Mouse (Mus musculus): Measurements from ENCODE around the gene Wdr66.

The Wdr66 gene

DNA sequence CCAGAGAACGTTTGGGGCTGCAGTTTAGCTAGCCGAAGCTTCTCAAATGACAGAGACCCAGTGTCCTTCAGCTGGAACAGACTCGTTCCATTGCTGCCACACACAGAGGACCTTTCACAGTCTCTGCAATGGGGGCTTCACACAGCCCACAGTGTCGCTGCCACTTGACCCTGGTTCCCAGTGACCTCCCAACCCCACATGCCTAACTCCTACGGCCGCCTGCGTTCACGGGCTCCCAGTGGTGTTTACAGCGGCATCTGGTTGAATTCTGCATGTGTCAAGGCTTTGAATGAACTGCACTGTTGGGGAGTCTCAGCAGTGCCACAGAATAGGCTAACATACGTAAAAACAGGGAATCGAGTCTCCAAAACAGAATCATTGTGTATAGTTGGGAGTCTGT, 19.0 kb downstream of the Wdr66 start:
- no peak for DNase-seq (ENCODE audit: low read depth, low spot score)

DNA sequence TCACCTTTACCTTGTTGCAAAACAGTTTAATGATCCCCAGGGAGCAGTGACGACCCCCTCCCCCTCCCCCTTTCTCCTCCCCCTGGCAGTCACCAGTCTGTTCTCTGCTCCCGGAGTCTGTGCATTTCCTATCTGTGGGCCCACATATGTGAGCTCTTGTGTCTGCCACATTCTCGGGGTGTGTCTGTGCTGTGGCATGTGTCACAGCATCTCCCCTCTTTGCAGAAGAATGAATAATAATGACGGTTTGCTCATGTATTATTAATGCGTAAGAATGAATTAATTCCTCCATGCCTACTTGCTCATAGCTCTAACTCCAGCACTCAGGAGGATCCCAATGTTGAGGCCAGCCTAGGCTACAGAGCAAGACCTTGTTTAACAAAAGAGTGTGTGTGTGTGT, 21.0 kb downstream of the Wdr66 start:
- no peak for DNase-seq (ENCODE audit: low read depth, low spot score)

DNA sequence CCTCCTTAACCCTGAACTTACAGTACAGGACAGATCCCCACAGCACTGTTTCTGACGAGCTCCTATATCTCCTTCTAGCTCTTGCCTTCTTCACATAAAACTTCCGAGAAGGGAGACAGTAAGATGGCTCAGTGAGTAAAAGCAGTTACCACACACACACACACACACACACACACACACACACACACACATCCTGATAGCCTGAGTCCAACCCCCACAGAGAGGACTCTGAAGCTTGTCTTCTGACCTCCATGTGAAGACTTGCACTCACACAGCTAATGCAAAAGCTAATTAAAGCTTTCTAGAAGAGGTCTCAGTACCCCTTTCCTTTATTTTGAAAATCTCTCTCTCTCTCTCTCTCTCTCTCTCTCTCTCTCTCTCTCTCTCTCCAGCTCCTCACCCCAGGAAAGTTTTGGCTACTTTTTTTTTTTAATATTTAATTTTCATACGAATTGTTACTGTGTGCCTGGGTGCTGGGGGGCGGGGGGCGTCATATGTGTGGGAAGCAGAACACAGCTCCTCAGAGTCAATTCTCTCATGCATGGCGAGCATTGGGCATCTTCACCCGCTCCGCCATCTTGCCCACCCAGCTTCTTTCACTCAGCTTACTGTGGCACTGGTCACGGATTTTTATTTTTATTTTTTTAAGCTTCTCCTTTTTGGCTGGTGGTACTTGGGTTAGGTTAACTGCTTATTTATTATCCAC, 24.9 kb downstream of the Wdr66 start:
- no peak for DNase-seq (ENCODE audit: low read depth, low spot score)

DNA sequence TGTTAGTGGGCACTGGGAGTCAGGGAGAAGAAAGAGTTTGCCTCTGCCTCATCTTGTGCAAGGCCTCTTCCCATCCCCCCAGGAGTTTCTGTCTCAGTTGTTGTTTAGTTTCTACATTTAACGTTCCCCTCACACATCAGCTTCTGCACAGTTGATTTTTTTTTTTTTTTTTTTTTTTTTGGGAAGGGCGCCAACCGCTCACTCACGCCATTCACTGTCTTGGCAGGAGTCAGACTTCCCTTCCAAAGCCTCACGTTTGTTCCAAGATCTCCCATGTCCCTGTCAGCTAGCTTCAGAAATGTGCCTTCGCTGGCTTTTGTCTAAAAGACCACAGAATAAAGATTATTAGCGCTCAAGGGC, 25.4 kb downstream of the Wdr66 start:
- DNase-seq (ENCODE audit: low read depth, low spot score): no peak

DNA sequence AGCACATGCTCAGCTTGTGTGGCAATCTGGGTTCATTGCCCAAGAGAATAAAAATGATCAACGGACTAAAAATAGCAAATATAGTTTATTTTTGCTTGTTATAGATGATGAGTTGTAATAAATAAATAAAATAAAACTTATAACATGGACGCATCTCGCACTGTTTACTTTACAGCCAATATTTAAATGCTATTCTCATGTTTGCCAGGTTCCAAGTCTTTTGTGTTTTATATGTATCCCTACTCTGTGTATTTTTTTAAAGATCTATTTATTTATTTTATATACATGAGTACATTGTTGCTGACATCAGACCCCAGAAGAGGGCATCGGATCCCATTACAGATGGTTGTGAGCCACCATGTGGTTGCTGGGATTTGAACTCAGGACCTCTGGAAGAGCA, 25.8 kb downstream of the Wdr66 start:
- DNase-seq (ENCODE audit: low read depth, low spot score): no peak

DNA sequence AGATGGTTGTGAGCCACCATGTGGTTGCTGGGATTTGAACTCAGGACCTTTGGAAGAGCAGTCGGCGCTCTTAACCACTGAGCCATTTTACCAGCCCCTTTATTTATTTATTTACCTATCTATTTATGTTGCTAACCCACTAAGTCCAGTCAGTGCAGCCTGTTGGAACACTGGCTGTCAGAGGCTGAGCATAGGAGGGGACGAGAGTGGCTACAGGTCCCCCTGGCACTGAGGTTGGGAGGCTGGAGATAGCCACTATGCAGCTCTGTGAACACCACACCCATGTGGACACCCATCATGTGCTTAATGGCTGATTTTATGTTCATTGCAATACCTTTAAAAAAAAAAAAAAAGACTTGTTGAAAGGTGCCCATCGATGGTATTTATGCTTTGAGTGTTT, 27.3 kb downstream of the Wdr66 start:
- no peak for DNase-seq (ENCODE audit: low read depth, low spot score)

DNA sequence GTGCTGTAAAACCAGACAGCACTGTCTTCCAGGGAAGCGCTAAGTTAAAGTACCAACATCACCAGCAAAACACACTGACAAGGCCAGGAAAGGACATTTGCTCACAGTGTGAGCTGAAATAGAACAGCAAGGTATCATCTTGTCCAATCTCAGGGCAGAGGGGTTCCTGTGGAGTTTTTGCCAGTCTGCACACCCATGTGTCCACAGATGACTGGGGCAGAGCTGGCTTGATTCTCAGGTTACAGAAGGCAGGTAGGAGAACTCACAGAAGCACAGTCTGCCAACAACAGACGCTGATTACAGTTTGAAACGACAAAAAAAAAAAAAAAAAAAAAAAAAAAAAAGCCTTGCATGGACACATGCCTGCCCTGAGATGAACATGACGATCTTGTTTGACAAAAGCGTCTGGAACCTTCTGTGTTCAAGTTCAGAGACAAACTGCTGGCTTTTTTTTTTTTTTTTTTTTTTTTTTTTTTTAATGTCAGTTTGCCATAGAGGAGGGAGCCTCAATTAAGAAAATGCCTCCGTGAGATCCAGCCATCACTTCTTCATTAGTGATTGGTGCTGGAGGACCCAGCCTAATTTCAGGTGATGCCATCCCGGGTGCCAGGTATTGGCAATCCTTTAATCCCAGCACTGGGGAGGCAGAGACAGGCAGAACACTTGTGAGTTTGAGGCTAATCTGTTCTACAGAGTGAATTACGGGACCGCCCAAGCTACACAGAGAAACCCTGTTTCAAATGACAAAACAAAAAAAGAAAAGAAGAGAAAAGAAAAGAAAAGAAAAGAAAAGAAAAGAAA, 29.6 kb downstream of the Wdr66 start:
- no peak for DNase-seq (ENCODE audit: low read depth, low spot score)

DNA sequence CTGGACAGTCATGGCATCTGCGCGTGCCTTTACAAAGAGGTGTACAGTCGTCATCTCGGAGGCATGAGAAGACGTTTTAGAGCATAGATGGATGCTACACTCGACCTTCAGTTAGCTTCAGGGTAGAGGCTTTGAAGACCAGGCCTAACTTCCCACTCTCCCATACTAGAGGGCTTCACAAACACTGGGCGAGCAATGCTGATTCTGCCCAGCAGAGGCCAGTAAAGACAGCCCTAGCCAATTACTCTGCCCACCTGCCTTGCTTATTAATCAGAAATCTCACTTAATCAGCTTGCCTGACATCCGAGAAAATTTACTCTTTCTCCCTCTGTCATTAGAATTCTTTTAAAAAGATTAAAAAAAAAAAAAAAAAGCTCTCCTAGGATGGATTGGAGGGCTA, 33.3 kb downstream of the Wdr66 start:
- no peak for DNase-seq (ENCODE audit: low read depth, low spot score)

DNA sequence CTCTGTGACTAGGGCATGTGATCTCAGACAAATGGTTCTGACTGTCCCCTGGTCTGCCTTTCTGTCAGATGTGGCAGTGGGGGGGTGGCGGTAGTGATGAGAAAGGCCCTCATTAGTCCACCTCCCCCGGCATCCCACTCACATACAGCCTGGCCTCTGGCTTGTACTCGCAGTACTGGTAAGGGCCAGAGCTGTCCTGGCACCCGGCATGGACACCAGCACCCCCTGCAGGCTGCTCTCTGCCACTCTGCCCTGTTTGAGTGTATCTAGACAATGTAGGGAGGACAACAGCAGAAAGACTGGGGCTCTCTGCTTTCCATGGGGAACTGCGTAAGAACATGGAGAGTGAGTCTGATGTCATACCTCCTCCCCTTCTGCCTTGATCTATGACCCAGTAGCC, 36.2 kb downstream of the Wdr66 start:
- DNase-seq (ENCODE audit: low read depth, low spot score): no peak

DNA sequence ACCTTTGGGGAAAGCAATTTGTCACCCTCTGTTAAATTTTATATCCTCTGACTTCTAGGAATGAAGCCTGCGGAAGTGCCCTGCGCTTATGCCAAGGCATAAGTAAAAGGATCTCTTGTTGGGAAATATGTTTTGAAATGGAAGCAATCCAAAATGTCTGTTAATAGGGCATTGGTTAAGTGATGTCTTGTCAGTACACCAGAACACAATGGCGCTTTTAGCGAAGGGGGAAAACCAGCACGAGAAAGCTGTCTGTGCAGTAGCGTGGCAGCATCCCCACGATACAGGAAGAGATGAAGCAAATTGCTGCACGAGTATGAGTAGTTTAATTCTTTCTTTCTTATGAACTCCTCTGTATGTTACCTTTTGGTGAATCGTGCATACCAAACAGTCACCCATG, 42.8 kb downstream of the Wdr66 start:
- DNase-seq (ENCODE audit: low read depth, low spot score): no peak

DNA sequence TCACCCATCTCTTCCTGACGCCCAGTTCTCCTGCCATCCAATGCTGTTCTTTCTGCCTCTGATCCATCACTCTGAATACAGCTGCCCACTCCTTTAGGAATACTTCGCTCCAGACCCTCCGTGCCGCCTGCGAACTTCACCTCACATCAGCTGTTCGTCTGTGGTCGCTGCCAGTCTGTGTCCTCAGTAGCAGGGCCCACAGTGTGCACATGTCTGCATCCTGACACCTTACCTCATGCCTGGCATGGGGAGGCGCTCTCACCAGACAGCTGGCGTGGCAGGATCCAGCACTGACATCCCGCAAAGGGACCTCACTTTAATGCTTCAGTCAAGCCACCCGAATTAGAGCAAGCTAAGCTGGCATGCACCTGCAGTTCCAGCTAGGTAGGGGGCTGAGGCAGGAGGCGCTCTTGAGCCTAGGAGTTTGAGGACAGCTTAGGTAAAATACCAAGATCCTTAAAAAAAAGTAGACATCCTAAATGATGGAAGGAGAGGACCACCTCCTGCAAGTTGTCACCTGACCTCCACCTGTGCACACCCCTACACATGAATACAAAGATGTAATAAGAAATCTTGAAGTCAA, 44.4 kb downstream of the Wdr66 start:
- no peak for DNase-seq (ENCODE audit: low read depth, low spot score)

DNA sequence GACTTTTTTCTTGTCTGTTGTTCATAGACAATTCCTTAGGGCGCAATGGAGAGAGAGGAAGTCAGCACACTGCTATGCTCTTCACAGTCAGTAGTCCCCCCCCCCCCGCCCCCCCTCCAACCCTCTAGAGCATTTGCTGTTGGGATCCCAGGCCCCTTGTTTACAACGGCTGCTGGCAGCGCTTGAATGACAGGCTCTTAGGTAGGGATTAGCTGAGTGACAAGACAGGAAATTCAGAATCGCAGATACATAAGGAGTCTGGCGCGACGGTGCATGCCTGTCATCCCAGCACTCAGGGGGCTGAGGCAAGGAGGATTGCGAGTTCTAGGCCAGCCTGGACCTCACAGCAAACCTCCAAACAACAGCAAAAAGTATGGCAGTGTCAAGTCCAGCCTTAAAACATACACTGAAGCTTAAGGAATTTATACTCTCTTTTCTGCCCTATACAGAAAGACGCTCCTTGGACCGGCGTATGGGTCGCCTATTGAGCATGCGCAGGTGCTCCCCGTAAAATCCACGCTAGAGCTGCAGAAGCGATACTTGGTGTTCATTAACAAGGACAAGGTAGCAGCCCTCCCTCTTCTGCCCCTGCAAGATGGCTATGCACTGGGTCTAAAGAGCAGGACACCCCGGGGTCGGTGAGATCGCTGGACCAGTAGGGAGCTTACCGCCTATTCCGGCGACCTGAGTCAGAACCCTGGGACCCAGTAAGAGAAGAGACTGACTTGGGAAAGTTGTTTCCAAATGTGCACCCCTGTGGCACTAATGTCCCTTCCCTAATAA, 45.3 kb downstream of the Wdr66 start:
- DNase-seq (ENCODE audit: low read depth, low spot score): no peak

DNA sequence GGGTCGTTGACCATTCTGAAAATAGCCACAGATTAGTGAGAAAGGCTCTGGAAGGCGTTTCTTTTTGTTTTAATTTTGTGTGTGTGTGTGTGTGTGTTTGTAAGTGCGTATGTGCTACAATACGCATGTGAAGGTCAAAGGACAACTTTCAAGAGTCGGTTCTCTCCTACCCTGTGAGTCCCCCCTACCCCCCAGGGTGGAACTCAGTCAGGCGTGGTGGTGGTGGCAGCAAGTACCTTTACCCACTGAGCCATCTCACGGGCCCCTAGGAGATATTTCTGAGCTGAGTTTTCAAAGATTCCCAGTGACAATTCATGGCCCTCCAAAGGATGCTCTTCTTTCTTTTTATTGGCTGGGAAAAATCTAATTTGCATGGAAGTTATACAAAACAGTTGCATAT, 45.9 kb downstream of the Wdr66 start:
- no peak for DNase-seq (ENCODE audit: low read depth, low spot score)

DNA sequence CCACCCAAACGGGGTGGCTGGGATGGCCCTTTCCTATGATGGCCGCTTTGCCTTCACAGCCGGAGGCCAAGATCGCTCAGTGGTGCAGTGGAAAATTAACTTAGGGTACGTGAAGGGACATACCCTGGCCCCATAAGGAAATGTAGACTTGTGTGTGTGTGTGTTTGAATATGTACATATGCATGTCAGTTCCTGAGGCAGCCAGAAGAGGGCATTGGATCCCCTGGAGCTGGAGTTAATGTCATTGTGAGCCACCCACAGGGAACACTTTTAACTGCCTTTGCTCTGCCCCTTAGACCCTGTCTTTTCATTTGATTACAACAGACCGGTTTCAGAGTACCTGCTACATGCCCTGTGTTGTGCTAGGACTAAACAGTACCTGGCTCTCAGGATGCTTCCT, 46.6 kb downstream of the Wdr66 start:
- no peak for DNase-seq (ENCODE audit: low read depth, low spot score)

DNA sequence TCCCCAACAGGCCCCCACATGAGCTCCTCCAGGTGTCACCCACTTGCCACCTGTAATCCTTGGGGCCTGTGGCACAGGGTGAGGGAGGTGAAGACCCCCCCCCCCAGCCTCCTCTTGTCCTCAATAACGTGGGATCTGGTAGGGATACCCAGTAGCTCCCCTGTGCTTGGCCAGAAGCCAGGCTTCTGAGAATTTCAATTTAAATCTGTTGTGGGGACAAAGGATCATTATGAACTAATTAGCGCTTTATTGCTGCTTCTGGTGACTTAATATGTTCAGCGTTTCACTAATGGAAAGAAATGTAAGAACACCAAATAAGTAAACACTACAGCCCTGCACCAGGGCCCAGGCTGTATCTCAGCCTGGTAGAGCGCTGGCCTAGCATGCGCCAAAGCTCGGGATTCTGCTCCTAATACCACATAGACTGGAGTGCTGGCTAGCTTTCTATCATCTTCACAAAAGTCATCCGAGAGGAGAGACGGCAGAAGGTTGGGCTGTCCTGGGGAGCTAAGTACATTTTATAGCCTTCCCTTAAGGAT, 48.7 kb downstream of the Wdr66 start:
- DNase-seq (ENCODE audit: low read depth, low spot score): no peak

DNA sequence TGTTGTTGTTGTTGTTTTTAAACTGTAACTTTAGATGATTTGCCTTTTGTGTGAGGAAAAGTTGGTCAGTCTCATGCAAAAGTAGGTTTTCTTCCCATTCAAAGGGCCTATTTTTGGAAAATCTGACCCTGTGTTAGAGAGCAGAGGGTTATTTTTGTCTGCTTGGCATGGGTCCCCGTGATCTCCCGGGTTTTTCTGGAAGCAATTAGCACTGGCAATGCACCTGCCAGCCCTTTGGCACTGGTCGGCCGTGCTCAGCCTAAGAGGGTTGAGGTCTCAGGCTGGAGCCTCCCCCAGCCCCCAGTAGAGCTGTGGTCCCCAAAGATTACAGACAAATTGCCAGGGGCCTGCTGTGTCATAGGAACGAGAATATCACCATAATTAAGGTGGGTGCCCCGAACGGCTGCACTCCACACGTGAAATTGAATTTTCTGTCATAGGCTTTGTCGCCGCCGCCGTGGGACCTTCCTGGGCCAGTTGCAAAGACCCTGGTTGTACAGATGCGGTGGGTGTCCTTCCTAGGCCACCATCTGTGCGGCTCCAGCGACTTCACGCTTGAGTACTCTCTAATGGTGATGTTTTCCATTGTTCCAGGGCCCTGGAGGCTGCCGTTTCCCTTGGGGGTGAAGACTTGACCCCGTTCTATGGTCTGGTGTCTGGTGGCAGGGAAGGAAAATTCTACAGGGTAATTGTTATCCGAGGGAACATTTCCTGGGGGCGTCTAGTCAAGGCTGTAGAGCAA, 50.0 kb downstream of the Wdr66 start:
- no peak for DNase-seq (ENCODE audit: low read depth, low spot score)

DNA sequence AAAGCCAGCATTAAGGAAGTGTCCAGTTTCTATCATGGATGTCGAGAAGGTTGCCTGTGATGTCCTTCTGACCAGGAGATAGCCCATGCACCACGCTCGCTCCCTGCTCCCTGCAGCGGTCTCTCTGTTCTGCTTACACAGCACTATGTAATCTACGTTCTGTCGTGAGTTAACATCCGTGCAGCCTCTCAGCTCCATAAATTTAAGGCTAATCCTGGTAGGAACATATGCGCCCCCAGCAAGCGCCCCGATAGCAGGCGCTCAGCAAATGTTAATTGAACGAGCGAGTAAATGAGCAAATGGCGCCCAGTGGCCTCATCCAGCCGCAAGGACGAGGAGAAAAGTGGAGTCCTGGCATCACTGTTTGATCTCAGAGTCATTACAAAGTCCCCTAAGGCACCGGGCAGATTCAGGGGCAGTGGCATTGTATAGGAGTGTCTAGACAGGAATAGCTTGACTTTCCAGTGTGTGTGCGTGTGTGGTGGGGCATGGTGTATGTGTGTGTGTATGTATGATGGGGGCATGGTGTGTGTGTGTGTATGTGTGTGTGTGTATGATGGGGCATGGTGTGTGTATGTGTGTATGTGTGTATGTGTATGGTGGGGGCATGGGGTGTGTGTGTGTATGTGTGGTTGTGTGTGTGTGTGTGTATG, 55.9 kb downstream of the Wdr66 start:
- DNase-seq (ENCODE audit: low read depth, low spot score): no peak

DNA sequence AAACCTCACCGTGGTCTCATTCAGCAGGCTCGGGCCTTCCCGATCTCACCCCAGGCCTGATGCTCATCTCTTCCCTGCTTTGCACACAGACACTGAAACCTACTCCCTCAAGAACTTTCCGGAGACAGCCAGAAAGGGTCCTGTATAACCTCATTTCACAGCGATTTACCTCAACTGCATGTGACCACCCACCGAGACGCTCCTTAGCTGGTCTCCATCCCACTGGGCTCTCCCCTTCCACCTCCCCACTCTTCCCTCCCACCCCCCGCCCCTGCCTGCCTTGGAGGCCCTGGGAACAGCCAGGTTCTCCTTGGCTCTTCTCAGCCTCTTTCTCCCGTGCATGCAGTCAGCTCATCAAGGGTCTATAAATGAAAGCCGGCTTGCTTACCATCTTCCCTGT, 57.9 kb downstream of the Wdr66 start:
- DNase-seq (ENCODE audit: low read depth, low spot score): no peak

DNA sequence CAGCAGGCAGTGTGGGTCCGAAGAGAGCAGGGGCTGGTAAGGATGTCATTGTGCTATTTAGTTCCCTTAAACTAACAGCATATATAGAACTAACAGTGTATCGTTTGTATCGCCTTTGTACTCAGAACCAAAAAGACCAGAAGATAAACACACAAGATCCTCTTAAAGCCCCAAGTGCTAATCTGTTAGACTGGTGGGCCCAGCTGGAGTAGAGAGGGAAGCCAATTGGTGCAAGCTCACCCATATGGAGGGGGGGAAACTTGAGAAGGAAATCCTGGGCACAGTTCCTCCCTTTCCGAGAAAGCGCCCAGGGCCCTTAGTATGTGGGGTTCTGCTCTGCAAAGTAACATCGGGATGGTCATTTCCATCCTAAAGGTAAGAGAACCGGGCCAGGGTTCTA, 58.3 kb downstream of the Wdr66 start:
- no peak for DNase-seq (ENCODE audit: low read depth, low spot score)

DNA sequence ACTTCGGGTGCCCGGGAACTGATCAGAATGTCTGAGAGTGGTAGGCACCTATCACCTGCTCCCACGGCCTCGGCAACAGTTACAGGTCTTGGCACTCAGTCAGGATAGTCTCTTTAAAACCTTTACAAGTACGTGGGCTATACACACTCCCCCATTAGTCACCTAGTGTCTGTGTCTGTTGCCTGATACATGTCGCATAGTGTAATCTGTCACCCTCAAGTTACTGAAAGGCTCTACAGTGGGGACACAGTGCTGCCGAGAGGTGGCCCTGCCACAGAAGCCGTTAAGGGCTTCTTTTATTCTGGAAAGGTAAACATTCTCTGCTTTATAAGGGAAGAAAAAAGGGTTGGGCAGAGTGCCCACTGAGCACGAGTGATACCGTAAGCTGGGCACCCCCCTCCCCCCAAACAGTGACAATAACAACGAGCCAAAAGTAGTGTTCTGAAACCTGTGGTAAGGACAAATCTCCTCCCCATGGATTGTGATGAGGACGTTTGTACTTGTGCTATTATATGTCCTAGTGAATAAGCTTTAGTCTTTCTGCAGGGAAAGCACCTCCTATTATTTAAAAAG, 61.2 kb downstream of the Wdr66 start:
- no peak for DNase-seq (ENCODE audit: low read depth, low spot score)

Measured in embryo, embryonic 11.5 days (tissue).